Mouse (Mus musculus) intestine, embryonic 14.5 days (tissue): ENCODE results near the gene Rpl34. TPM values are rescaled to one million over a fixed set of nuclear protein-coding genes. Genes with fewer than 3 reads are reported as not detected.

Source experiments
- ATAC-seq: fragments of 200-750 bp; cut with Nextera tagmentation; replicated peaks from 2 replicates; pipeline ENCODE4 v1.8.0; 2017; ENCODE audit warnings: low read depth, moderate number of reproducible peaks, moderate TSS enrichment, moderate library complexity; ENCODE audit not compliant: low FRiP score, low TSS enrichment
- DNase-seq: peaks from one replicate; pipeline ENCODE4 v3.0.0-alpha.2; 2018; ENCODE audit warnings: low spot score
- H3K27ac ChIP-seq: fragments of 300-500 bp; sonication (generic); 2 replicates; pipeline ENCODE4 v1.5.1; 2014; ENCODE audit warnings: low read depth, mild to moderate bottlenecking, control low read depth
- H3K27me3 ChIP-seq: fragments of 300-500 bp; sonication (generic); replicated peaks from 2 replicates; pipeline ENCODE4 v1.6.1; 2014; ENCODE audit warnings: low read length, control low read depth; ENCODE audit not compliant: control insufficient read depth, insufficient read depth
- H3K36me3 ChIP-seq: fragments of 300-500 bp; sonication (generic); 2 replicates; pipeline ENCODE4 v1.6.1; 2014; ENCODE audit warnings: low read length, control low read depth; ENCODE audit not compliant: control insufficient read depth, insufficient read depth
- H3K4me1 ChIP-seq: fragments of 300-500 bp; sonication (generic); replicated peaks from 2 replicates; pipeline ENCODE4 v1.6.1; 2014; ENCODE audit warnings: low read length, control low read depth, mixed read lengths; ENCODE audit not compliant: control insufficient read depth, insufficient read depth
- H3K4me2 ChIP-seq: fragments of 300-500 bp; sonication (generic); 2 replicates; pipeline ENCODE4 v1.6.1; 2014; ENCODE audit warnings: low read length
- H3K4me3 ChIP-seq: fragments of 300-500 bp; sonication (generic); 2 replicates; pipeline ENCODE4 v1.5.1; 2014; ENCODE audit warnings: low read depth, low read length, control low read depth, mixed read lengths
- H3K9ac ChIP-seq: fragments of 300-500 bp; sonication (generic); 2 replicates; pipeline ENCODE4 v1.6.1; 2014; ENCODE audit warnings: mild to moderate bottlenecking, low read length
- H3K9me3 ChIP-seq: fragments of 300-500 bp; sonication (generic); 2 replicates; pipeline ENCODE4 v1.6.1; 2016; ENCODE audit warnings: low read length, control low read depth; ENCODE audit not compliant: control insufficient read depth
- WGBS: fragments of 180-500 bp; shearing (Covaris S2); extraction: QIAGEN DNeasy Blood & Tissue Kit; methylation state at CpG from one replicate; pipeline ENCODE4 v1.1.7; 2014; 5-methylcytosine and 5-hydroxymethylcytosine counted together
- polyA plus RNA-seq: library from polyadenylated mRNA; unstranded; fragments of >200 nt; fragmentation: Nextera tagmentation; extraction: Ambion mirVana; gene quantifications from 2 replicates; pipeline ENCODE4 v1.2.1, GENCODE M21; 2014

The Rpl34 gene
- polyA plus RNA-seq, 1 experiment from 2014 or later = 1,258 TPM

- 91% methylated on average over 9 of the region's 9 CpGs for WGBS
- no peak overlapping the region for H3K9ac ChIP-seq
- no peaks in the 10 kb centered on the region for H3K4me1 ChIP-seq
- H3K27ac ChIP-seq = no peak overlapping the region
- no peak for DNase-seq
- H3K9me3 ChIP-seq = no peaks in the 10 kb centered on the region
- no peaks in the 10 kb centered on the region for H3K36me3 ChIP-seq
- ATAC-seq = no peak
- H3K4me3 ChIP-seq = no peak overlapping the region
- H3K4me2 ChIP-seq = no peak overlapping the region
- no peaks in the 10 kb centered on the region for H3K27me3 ChIP-seq
Measured at GRCm38 (mm10) chr3:130684276-130685013, 45.8 kb downstream of the Rpl34 start.

GRCm38 (mm10) chr3:130683836-130684235 lies 46.4 kb downstream of the Rpl34 start:
- H3K9me3 ChIP-seq = no peaks in the 10 kb centered on the region
- H3K36me3 ChIP-seq = no peaks in the 10 kb centered on the region
- no peak overlapping the region for H3K9ac ChIP-seq
- 82% methylated on average over 8 of the region's 8 CpGs for WGBS
- no peak overlapping the region for H3K4me2 ChIP-seq
- H3K27ac ChIP-seq = no peak overlapping the region
- no peaks in the 10 kb centered on the region for H3K27me3 ChIP-seq
- ATAC-seq (no peak), DNase-seq (no peak)
- H3K4me1 ChIP-seq = no peaks in the 10 kb centered on the region
- H3K4me3 ChIP-seq = no peak overlapping the region

- Histone ChIP-seq H3K27me3 (no peaks in the 10 kb centered on the region), H3K4me2 (no peak overlapping the region), H3K36me3 (no peaks in the 10 kb centered on the region), H3K27ac (no peak overlapping the region), H3K4me1 (no peaks in the 10 kb centered on the region), H3K9ac (no peak overlapping the region), H3K9me3 (no peaks in the 10 kb centered on the region), H3K4me3 (no peak overlapping the region)
- no peak for DNase-seq
- no peak for ATAC-seq
- 79% methylated on average over 9 of the region's 9 CpGs for WGBS
Measured at GRCm38 (mm10) chr3:130682183-130682582, 48.0 kb downstream of the Rpl34 start.

- no peaks in the 10 kb centered on the region for H3K27me3 ChIP-seq
- WGBS = 80% methylated on average over 2 of the region's 2 CpGs
- no peaks in the 10 kb centered on the region for H3K4me1 ChIP-seq
- H3K9ac ChIP-seq = no peak overlapping the region
- no peaks in the 10 kb centered on the region for H3K36me3 ChIP-seq
- no peaks in the 10 kb centered on the region for H3K9me3 ChIP-seq
- ATAC-seq (no peak), DNase-seq (no peak)
- no peak overlapping the region for H3K27ac ChIP-seq
- H3K4me2 ChIP-seq = no peak overlapping the region
- H3K4me3 ChIP-seq = no peak overlapping the region
Measured at GRCm38 (mm10) chr3:130681226-130681625, 49.0 kb downstream of the Rpl34 start.

- Histone ChIP-seq H3K4me2 (no peak overlapping the region), H3K9ac (no peak overlapping the region), H3K27ac (no peak overlapping the region), H3K36me3 (no peaks in the 10 kb centered on the region), H3K27me3 (no peaks in the 10 kb centered on the region), H3K9me3 (no peaks in the 10 kb centered on the region), H3K4me1 (no peaks in the 10 kb centered on the region), H3K4me3 (no peak overlapping the region)
- ATAC-seq = no peak
- DNase-seq = no peak
- 93% methylated on average over 19 of the region's 19 CpGs for WGBS
Measured at GRCm38 (mm10) chr3:130677671-130678460, 52.3 kb downstream of the Rpl34 start.

Other genes starting within 250 kb of the Rpl34 start
- not detected in 2 replicates for gene Etnppl, start 113.0 kb downstream of the Rpl34 start, polyA plus RNA-seq
- 368 and 380 TPM in 2 replicates for gene Ostc, start 21.0 kb downstream of the Rpl34 start, polyA plus RNA-seq